Mouse (Mus musculus): ENCODE results near the gene Fcrl1.

- TF ChIP-seq CTCF (IDR thresholded peaks at IDR 0.05; ENCODE audit: low read depth): no peak
- TF ChIP-seq EP300 (IDR thresholded peaks at IDR 0.05; ENCODE audit: low read depth): no peak
Observed at GRCm38 (mm10) chr3:87398809-87399208, 22.6 kb downstream of the Fcrl1 start.

Measured in heart, postnatal 0 days (tissue).